Mouse (Mus musculus) small intestine, adult 2 months (tissue): ENCODE measurements at regions not wholly inside any gene's neighbourhood (a gene's known extent, or its start where the extent isn't known, plus 50 kb on each side); places are given as distances from the start of the nearest gene placed in this dataset.

Experiments
- H3K27ac ChIP-seq: fragments of 200-500 bp; 2 replicates; pipeline ENCODE4 v1.5.1; 2012; ENCODE audit warnings: low read depth, low read length, control low read depth, inconsistent platforms; ENCODE audit not compliant: insufficient read depth
- H3K27me3 ChIP-seq: fragments of 200-500 bp; 2 replicates; pipeline ENCODE4 v1.6.1; 2012; ENCODE audit warnings: mild to moderate bottlenecking, moderate library complexity, low read length, inconsistent platforms; ENCODE audit not compliant: control insufficient read depth, insufficient read depth
- H3K36me3 ChIP-seq: fragments of 200-500 bp; 2 replicates; pipeline ENCODE4 v1.6.1; 2012; ENCODE audit warnings: mild to moderate bottlenecking, low read length, control low read depth, inconsistent platforms; ENCODE audit not compliant: control insufficient read depth, insufficient read depth
- H3K4me1 ChIP-seq: fragments of 200-500 bp; 2 replicates; pipeline ENCODE4 v1.6.1; 2012; ENCODE audit warnings: low read length, inconsistent platforms, mixed read lengths; ENCODE audit not compliant: control insufficient read depth, insufficient read depth, insufficient read length
- H3K4me3 ChIP-seq: fragments of 200-500 bp; 2 replicates; pipeline ENCODE4 v1.5.1; 2012; ENCODE audit warnings: low read depth, mild to moderate bottlenecking, control low read depth, inconsistent platforms, low read length, moderate library complexity
- CTCF ChIP-seq: fragments of 200-500 bp; IDR thresholded peaks from 2 replicates; pipeline ENCODE4 v1.5.1; 2012; ENCODE audit warnings: low read depth, mild to moderate bottlenecking, control low read depth, inconsistent platforms, low read length, moderate library complexity, mixed read lengths; ENCODE audit not compliant: insufficient replicate concordance, insufficient read length; ENCODE audit errors: extremely low read depth
- POLR2A ChIP-seq: fragments of 200-500 bp; IDR thresholded peaks from 2 replicates; pipeline ENCODE4 v1.6.1; 2012; ENCODE audit warnings: low read depth, mild to moderate bottlenecking, control low read depth, inconsistent platforms, low read length, moderate library complexity
- WGBS: fragments of 180-500 bp; shearing (Covaris S2); methylation state at CpG from one replicate; pipeline ENCODE4 v1.1.7; 2018; 5-methylcytosine and 5-hydroxymethylcytosine counted together

- no peak overlapping the region for H3K4me3 ChIP-seq
- no peak for TF ChIP-seq CTCF
- no peak for TF ChIP-seq POLR2A
- H3K27ac ChIP-seq: no peak overlapping the region
- H3K4me1 ChIP-seq: no peaks in the 10 kb centered on the region
- no peaks in the 10 kb centered on the region for H3K27me3 ChIP-seq
- WGBS: 25% methylated on average over 6 of the region's 6 CpGs
- no peaks in the 10 kb centered on the region for H3K36me3 ChIP-seq
Observed at GRCm38 (mm10) chr5:4649858-4650556, 107.8 kb downstream of the Fzd1 start.

GRCm38 (mm10) chr5:4641041-4641440, 116.8 kb downstream of the Fzd1 start:
- Histone ChIP-seq H3K36me3 (no peaks in the 10 kb centered on the region), H3K27ac (no peak overlapping the region), H3K27me3 (no peaks in the 10 kb centered on the region), H3K4me3 (no peak overlapping the region), H3K4me1 (no peaks in the 10 kb centered on the region)
- no peak for TF ChIP-seq CTCF
- no peak for TF ChIP-seq POLR2A

GRCm38 (mm10) chr5:4633763-4634162, 124.1 kb downstream of the Fzd1 start:
- WGBS: 67% methylated on average over 3 of the region's 3 CpGs
- Histone ChIP-seq H3K36me3 (no peaks in the 10 kb centered on the region), H3K4me3 (no peak overlapping the region), H3K27ac (no peak overlapping the region), H3K27me3 (no peaks in the 10 kb centered on the region), H3K4me1 (no peaks in the 10 kb centered on the region)
- TF ChIP-seq CTCF: no peak

GRCm38 (mm10) chr5:4625206-4625605, 132.6 kb downstream of the Fzd1 start:
- no peaks in the 10 kb centered on the region for H3K36me3 ChIP-seq
- WGBS: 79% methylated on average over 6 of the region's 6 CpGs
- TF ChIP-seq POLR2A (no peak), CTCF (no peak)
- no peaks in the 10 kb centered on the region for H3K4me1 ChIP-seq
- no peaks in the 10 kb centered on the region for H3K27me3 ChIP-seq
- H3K27ac ChIP-seq: no peak overlapping the region
- no peak overlapping the region for H3K4me3 ChIP-seq

- H3K4me3 ChIP-seq: no peak overlapping the region
- no peaks in the 10 kb centered on the region for H3K4me1 ChIP-seq
- H3K27ac ChIP-seq: no peak overlapping the region
- no peaks in the 10 kb centered on the region for H3K36me3 ChIP-seq
- H3K27me3 ChIP-seq: no peaks in the 10 kb centered on the region
- TF ChIP-seq POLR2A (no peak), CTCF (no peak)
- WGBS: 73% methylated on average over 4 of the region's 4 CpGs
Observed at GRCm38 (mm10) chr5:4623625-4624024, 134.2 kb downstream of the Fzd1 start.

- no peak overlapping the region for H3K27ac ChIP-seq
- H3K4me3 ChIP-seq: no peak overlapping the region
- WGBS: 85% methylated on average over 4 of the region's 4 CpGs
- TF ChIP-seq POLR2A (no peak), CTCF (no peak)
- no peaks in the 10 kb centered on the region for H3K27me3 ChIP-seq
- no peaks in the 10 kb centered on the region for H3K36me3 ChIP-seq
- no peaks in the 10 kb centered on the region for H3K4me1 ChIP-seq
Observed at GRCm38 (mm10) chr5:4620513-4621210, 137.2 kb downstream of the Fzd1 start.

- no peak for TF ChIP-seq POLR2A
- no peak for TF ChIP-seq CTCF
- no peaks in the 10 kb centered on the region for H3K4me1 ChIP-seq
- H3K4me3 ChIP-seq: no peak overlapping the region
- no peaks in the 10 kb centered on the region for H3K27me3 ChIP-seq
- H3K27ac ChIP-seq: no peak overlapping the region
- no peaks in the 10 kb centered on the region for H3K36me3 ChIP-seq
- 79% methylated on average over 2 of the region's 2 CpGs for WGBS
Observed at GRCm38 (mm10) chr5:4615233-4615632, 142.6 kb downstream of the Fzd1 start.
